Mouse (Mus musculus): ENCODE measurements around the gene Ube2l3.
"Not testable (repeated sequence)": the region's sequence is repeated elsewhere in the genome, so short reads cannot be mapped to it uniquely, and the experiment has no call there.

Gene Ube2l3

DNA sequence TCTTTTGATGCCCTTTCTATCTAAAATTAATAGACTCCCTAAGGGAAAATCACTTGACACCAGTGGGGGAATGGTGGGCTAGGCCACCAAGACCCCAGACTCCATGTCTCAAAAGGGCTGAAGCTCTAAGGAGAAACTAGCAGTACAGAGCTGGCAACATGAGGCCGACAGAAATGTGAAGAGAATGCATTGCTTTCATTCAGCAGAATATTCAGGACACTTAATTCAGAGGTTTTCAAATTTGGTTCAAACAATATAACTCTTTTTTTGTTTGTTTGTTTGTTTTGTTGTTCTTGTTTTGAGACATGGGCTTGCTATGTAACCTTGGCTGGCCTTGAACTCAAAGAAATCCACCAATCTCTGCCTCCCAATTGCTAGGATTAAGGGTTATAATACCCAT lies at the start of gene Ube2l3:
Gene Ube2l3, minus strand, starts transcription at position 101 of the 400 bp plus-strand sequence.
- DNase-seq (ENCODE audit: low read depth, low spot score), result no peak

DNA sequence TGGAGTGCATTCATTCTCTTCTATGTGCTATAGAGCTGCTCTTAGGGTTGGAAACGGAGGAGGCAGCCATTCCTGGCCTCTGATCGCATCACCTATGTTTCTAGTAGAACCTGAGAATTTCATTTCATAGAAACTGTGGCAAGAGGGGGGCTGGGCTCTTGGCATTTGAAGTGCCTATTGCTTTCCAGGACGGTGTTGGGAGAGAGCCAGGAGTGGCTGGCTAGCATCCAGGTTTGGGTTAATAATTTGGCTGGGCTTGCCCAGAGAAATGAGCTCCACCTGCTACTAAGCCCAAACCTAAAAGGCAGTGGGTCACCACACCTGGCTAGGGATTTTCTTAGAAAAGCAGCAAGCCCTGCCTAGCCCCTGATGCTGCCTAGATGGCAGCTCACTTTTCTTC lies 49.1 kb upstream of the Ube2l3 start:
- no peak for DNase-seq (ENCODE audit: low read depth, low spot score)

- DNase-seq (ENCODE audit: low read depth, low spot score), result no peak
Observed at GRCm38 (mm10) chr16:17249135-17249534, 46.7 kb upstream of the Ube2l3 start.

GRCm38 (mm10) chr16:17247727-17248126 lies 45.3 kb upstream of the Ube2l3 start:
- no peak for DNase-seq (ENCODE audit: low read depth, low spot score)

DNA sequence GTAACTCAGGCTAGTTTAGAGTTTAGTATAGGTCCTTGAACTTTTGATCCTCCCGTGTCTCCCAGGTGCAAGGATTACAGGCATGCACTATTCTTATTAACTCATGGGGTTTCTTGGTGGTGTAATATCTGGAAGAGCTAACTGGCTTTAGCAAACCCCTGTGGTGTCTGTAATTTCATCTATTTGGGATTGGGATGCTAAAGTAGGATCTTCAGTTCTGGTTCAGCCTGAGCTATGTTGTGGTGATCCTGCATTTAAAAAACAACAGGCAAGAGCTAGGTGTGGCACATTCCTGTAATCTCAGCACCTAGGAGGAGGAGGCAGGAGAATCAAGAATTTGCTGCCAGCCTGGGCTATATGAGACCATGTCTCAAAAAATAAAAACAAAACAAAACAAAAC lies 42.5 kb upstream of the Ube2l3 start:
- no peak for DNase-seq (ENCODE audit: low read depth, low spot score)

DNA sequence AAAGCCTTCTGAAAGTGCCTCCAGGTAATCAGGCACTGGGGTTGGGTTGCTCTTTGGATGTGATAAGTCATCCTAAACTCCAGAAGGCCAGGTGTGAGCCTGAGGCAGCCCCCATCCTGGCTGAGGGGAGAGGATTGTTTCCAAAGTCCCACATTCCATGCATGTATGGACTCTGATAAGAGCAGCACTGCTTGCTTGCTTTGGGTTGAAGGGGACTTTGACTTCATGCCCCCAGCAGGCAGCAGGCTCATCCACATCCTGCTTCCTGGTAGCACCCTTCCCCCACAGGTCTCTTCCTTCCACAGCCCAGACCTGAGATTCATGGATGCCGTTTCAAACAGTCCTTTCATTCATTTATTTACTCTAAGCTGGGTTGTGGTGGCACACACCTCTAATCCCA lies 41.3 kb upstream of the Ube2l3 start:
- DNase-seq (ENCODE audit: low read depth, low spot score), result no peak

DNA sequence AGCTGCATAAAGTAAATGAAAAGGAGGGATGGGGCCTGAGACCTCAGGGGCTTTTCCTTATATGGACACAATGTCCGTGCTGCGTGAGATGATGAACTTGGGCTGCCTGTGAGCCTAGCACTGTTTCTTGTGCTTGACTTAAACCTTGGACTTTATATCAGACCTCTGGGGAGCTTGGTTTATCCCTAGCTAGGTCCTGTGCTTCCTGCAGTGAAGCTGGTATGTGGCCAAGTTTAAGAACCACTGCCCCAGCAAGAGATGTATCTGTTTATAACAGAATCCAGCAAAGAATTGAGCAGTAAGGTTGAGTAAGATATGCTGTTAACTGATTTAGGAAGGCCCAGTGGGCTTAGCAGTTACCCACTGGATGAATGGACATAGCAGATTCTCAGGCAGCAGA lies 37.0 kb upstream of the Ube2l3 start:
- DNase-seq (ENCODE audit: low read depth, low spot score), result no peak

DNA sequence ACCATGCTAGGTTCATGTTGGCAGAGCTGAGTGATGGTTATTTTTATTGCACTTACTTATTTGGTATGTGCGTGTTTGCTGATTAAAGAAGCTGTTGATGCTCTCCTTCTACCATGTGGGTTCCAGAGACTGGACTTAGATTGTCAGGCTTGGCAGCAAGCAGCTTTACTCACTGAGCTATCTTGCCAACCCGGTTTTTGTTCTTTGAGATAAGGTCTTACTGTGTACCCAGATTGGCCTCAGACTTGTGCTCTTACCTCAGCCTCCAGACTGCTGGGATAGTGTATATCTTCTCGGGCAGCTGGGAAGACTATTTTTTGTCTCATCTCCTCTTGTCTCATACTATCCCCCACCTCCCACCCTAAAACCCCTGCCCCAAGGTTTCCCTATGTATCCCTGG lies 35.2 kb upstream of the Ube2l3 start:
- no peak for DNase-seq (ENCODE audit: low read depth, low spot score)

DNA sequence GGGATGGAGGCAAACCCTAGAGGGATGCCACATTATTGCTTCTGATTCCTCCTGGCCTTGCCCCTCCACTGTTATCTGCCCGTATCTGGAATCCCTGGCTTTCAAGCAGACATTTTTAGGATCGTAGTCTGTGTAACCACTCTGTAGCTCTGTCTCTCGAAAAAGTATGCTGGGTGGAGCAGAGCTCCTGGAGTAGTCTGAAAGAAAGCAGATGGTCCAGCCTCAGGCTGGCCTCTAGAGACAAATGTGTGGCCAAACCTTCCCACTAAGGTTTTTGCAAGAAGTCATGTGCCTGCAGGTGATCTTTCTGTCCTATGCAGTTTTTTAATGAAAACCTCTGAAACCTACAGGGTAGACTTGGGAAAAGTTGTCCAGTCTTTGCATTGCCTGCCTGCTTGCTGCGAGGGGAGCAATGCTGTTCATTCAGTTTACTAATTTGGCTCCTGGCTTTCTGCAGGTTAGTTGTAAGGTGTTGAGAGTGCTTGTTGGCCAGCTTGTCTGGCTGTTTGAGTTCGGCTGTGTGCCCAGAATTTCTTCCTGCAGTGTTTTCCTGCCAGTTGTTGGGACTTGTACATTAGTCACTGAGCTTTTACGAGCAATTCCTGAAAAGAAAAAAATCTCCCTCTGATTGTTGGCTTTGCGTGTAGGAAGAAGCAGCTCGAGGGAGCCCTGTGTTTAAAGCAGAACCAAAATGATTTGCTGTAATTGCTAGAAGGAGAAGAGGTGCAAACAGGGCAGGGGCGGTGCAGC lies 32.6 kb upstream of the Ube2l3 start:
- no peak for DNase-seq (ENCODE audit: low read depth, low spot score)

DNA sequence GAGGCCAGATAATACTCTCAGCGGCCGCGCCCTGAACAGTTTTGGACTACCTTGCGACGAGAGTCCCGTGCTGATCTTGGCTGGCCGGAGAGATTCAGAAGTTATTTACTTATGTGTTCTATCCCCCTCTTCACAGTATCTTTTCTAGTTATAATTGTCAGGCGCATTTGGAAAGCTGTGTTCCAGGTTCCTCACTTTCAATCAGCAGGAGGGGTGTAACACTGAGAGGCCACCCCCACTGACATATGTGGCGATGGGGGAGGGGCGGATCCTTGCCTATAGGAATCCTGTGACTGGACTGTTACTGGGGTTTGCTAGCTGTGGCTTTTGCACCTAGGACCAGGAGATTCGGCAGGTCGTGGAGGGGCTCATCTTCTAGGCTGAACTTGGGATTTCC lies 32.0 kb upstream of the Ube2l3 start:
- no peak for DNase-seq (ENCODE audit: low read depth, low spot score)

- no peak for DNase-seq (ENCODE audit: low read depth, low spot score)
Observed at GRCm38 (mm10) chr16:17233702-17234498, 31.5 kb upstream of the Ube2l3 start.

GRCm38 (mm10) chr16:17232794-17233701 lies 30.6 kb upstream of the Ube2l3 start, which contains the start of gene Hic2:
Hic2 (plus strand) TSS chr16:17233572.
- DNase-seq (ENCODE audit: low read depth, low spot score), result no peak

DNA sequence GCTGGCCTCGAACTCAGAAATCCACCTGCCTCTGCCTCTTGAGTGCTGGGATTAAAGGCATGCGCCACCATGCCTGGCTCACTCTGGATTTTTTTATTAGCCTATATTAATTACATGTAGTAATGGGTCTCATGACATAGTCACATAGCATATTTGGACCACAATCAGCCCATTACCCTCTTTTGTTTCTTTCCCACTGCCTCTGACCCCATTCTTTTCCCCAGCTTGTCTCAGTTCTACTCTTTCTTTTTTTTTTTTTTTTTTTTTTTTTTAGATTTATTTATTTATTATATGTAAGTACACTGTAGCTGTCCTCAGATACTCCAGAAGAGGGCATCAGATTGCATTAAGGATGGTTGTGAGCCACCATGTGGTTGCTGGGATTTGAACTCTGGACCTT lies 29.1 kb upstream of the Ube2l3 start:
- not testable (repeated sequence) for DNase-seq (ENCODE audit: low read depth, low spot score)

- DNase-seq (ENCODE audit: low read depth, low spot score), result no peak
Observed at GRCm38 (mm10) chr16:17226496-17226895, 24.0 kb upstream of the Ube2l3 start.

- DNase-seq (ENCODE audit: low read depth, low spot score), result no peak
Observed at GRCm38 (mm10) chr16:17225584-17225983, 23.1 kb upstream of the Ube2l3 start.

GRCm38 (mm10) chr16:17222197-17222596 lies 19.7 kb upstream of the Ube2l3 start:
- DNase-seq (ENCODE audit: low read depth, low spot score), result no peak

GRCm38 (mm10) chr16:17220127-17220733 lies 17.8 kb upstream of the Ube2l3 start:
- DNase-seq (ENCODE audit: low read depth, low spot score), result no peak

GRCm38 (mm10) chr16:17216934-17217633 lies 14.6 kb upstream of the Ube2l3 start:
- DNase-seq (ENCODE audit: low read depth, low spot score), result no peak

DNA sequence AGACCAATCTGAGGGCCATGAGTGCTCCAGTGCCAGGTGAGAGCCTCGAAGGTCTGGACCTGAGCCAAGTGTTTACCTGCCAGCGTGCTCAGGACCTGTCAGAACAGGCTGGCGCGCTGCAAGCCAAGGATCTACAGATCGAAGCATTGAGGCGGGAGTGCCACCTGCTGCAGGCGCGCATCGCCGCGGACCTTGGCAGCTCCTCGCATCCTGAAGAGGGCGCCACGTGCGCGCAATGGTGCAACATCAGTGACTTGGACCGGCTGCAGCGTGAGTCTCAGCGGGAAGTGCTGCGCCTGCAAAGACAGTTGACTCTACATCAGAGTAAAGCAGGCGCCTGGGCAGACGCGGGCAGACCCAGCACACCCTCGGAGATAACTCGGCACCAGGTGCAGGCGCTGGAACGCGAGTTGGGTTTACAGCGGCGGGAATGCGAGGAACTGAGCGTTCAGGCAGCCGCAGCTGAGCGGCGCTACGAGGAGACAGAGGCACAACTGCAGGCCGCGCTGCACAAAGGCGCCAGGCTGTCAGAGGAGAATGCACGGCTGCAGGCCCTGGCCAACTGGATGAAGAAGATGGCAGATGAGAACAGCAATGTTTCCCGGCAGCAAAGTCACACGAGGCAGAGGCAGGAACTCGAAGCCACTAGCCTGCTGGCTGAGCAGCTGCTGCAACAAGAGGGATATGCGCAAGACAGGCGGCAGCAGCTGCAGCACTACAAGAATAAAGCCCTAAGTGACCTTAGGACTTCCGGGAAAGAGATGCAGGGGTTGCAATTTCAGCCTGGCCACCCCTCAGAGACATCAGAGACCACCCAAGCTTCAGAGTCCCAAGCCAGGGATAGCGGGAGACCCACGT lies 7.8 kb upstream of the Ube2l3 start:
- DNase-seq (ENCODE audit: low read depth, low spot score), result no peak

GRCm38 (mm10) chr16:17209404-17209960 lies 7.0 kb upstream of the Ube2l3 start:
- DNase-seq (ENCODE audit: low read depth, low spot score), result no peak
